Mouse (Mus musculus): ENCODE results near the gene Rbms1. TPM values are rescaled to one million over a fixed set of nuclear protein-coding genes. Genes with fewer than 3 reads are reported as not detected.
A peak's percentile ranks its signal among the peaks of the same experiment; 100 is the strongest.
"Not testable (repeated sequence)": the region's sequence is repeated elsewhere in the genome, so short reads cannot be mapped to it uniquely, and the experiment has no call there.

The Rbms1 gene
- total RNA-seq, 1 experiment from 2014 or later: 19.8 TPM

DNA sequence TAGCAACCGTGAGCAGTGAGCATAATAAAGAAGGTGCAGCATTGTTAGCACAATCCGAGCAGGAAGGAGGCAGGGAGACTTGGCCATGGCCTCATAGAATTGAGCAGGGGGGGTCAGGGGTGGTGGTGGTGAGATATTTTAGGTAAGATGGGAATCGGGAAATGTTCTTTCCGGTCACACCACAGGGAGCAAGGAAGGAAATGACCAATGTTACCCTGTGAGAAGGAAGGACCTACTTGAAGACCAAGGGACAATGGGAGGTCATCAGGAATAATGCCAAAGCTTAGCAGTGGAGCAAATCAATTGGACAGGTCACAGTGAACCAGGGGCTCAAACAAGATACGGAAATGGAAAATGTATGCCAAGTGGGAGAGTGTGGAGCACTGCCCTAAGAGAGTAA is 124.1 kb downstream of the Rbms1 start:
- no peak for ATAC-seq (replicated peaks in 1 of 2; ENCODE audit: insufficient read depth in 1 of 2, low FRiP score in 2 of 2, low TSS enrichment in 1 of 2, low read depth in 1 of 2, poor library complexity in 2 of 2, severe bottlenecking in 2 of 2)

DNA sequence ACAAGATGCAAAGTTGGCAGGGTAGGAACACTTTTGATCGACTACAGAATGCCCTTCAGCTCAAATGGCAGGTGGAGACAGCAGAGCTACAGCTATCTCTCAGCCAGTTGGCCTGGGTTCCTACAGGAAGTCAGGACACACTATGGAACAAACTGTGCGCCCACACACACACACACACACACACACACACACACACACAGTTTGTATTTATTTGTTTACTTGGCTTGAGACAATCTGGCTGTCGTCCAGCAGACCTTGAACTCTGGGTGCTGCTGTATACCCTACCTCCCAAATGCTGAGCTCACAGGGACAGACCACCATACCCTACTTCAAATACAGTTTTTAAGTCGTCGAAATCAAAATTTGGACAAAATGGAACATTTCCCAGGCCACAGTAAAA is 125.4 kb downstream of the Rbms1 start:
- no peak for ATAC-seq (replicated peaks in 1 of 2; ENCODE audit: insufficient read depth in 1 of 2, low FRiP score in 2 of 2, low TSS enrichment in 1 of 2, low read depth in 1 of 2, poor library complexity in 2 of 2, severe bottlenecking in 2 of 2)

DNA sequence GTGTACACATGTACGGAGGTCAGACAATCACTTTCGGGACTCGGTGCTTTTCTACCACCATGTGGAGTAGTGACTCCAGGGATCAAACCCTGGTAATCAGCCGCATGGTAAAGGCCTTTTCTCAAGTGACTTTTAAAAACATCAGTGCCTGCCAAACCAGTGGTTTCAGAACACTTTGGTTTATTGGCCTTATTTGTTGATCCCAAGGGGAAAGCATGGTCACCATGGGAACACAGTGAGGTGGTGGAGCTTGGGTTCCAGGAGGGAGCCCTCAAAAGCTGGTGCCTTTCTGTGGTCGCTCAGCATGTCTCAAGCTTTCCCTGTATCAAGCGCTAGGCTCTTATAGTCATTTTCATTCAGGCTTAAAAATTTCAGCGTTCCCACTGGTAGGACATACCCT is 126.8 kb downstream of the Rbms1 start:
- no peak for ATAC-seq (replicated peaks in 1 of 2; ENCODE audit: insufficient read depth in 1 of 2, low FRiP score in 2 of 2, low TSS enrichment in 1 of 2, low read depth in 1 of 2, poor library complexity in 2 of 2, severe bottlenecking in 2 of 2)

DNA sequence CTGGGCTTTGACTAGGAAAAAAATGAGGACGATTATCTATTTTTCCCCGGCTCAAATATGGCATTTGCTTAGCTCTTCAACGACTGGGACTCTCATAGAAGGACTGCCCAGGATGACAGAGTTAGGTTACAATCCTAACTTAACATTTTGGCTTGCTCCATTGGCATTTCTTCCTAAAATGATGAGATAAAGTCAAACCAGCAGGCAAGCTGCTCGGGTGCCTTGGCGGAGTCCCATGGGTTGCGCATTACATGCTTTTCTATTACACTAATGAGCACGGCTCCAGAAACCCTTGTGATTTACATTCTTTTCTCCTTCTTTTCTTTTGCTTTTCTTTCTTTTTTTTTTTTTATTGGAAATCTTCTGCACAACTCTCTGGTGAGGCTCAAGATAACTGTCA is 128.7 kb downstream of the Rbms1 start:
- no peak for ATAC-seq (replicated peaks in 1 of 2; ENCODE audit: insufficient read depth in 1 of 2, low FRiP score in 2 of 2, low TSS enrichment in 1 of 2, low read depth in 1 of 2, poor library complexity in 2 of 2, severe bottlenecking in 2 of 2)

DNA sequence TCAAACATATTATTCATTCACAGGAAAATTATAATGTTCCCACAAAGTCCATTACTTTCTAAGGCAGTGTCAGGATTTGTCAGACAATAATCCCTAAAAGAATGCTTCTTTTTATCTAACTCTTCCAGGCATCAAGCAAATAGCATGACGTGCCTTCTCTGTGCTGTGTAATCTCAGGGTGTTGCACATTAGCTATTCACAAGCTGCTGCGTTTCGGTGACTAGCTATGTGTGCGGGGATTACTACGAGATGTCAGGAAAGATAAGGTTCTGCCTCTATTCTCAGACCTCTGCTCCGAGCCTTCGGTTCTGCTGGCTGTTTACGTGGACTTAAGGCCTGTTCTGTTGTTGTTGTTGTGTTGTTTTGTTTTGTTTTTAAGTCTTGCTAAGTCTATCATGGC is 130.7 kb downstream of the Rbms1 start:
- no peak for ATAC-seq (replicated peaks in 1 of 2; ENCODE audit: insufficient read depth in 1 of 2, low FRiP score in 2 of 2, low TSS enrichment in 1 of 2, low read depth in 1 of 2, poor library complexity in 2 of 2, severe bottlenecking in 2 of 2)

DNA sequence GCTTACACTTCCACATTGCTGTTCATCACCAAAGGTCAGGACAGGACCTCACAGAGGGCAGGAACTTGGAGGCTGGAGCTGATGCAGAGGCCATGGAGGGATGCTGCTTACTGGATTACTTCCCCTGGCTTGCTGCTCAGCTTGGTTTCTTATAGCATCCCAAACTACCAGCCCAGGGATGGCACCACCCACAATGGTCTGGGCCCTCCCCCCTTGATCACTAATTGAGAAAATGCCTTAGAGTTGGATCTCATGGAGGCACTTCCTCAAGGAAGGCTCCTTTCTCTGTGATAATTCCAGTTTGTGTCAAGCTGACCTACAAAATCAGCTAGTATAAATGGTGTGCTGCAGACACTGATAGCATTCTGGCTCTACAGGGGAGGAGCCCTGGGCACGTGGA is 132.5 kb downstream of the Rbms1 start:
- ATAC-seq (replicated peaks in 1 of 2; ENCODE audit: insufficient read depth in 1 of 2, low FRiP score in 2 of 2, low TSS enrichment in 1 of 2, low read depth in 1 of 2, poor library complexity in 2 of 2, severe bottlenecking in 2 of 2): not testable (repeated sequence)

DNA sequence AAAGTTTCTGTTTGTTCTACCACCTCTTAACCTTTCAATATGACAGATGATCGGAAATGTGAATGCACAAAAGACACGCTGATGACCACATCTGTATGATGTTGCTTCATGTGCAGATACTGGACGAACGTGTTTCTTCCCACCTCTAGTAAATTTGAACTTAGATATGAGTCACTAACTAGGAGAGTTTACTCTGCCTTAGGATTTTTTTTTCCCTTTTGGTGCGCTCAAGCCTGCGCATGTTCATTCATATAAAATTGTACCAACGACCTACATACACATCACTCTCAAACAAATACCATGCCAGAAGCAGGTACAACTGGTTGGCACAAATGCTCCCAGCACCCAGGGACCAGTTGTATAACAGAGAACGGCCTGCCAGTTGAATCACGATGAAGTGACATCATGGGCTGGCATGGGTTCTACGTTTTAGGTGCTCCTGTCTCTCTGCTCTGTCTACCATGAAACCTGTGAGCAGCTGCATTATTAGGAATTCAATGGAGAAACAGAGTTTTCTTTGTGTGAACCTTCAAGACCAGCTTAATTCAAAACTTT is 134.0 kb downstream of the Rbms1 start:
- ATAC-seq (replicated peaks in 1 of 2; ENCODE audit: insufficient read depth in 1 of 2, low FRiP score in 2 of 2, low TSS enrichment in 1 of 2, low read depth in 1 of 2, poor library complexity in 2 of 2, severe bottlenecking in 2 of 2): no peak

DNA sequence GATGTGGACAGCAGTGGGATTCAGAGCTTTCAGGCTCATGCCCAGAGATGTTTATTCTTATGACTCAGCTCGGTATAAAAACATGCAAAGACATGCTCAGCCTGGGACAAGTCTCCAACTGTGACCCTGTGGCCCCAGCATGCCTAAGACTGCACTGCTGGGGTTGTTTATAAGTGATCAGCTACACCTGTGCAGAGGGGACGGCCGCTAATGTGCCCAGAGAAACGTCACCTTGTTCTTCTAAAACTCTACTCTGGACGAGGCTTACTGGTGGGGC is 135.9 kb downstream of the Rbms1 start:
- no peak for ATAC-seq (replicated peaks in 1 of 2; ENCODE audit: insufficient read depth in 1 of 2, low FRiP score in 2 of 2, low TSS enrichment in 1 of 2, low read depth in 1 of 2, poor library complexity in 2 of 2, severe bottlenecking in 2 of 2)

DNA sequence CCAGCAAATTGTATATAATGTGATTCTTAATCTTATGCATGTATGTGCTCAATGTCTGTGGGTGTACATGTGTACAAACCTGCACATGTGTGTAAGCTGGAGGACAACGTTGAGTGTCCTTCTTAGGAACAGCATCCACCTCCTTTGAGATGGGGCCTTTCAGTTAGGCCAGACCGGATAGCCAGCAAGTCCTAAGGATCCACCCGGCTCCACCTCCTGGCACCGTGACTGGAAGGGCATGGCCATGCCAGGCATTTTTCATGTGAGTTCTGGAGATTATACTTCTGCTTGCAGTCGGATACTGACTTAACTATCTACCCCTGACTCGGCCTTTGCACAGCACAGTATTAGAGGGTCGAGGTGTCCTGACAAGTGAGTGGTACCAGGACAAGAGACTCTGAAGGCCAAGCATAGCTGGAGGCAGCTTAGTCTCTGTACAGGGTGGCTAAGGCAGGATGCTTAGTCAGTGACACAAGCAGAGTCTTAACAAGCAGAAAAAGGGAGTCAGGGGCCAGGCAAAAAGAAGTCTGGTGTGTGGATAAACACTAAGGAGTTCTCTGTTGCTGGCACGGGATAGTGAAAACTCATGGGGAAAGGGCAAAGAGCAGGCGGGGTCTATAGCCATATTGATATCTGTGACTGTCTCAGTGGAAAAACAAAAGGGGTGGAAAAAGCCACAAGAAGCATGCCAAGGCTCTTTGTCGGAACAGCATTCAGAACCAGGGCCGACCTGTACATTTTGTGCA is 136.4 kb downstream of the Rbms1 start:
- ATAC-seq (replicated peaks in 1 of 2; ENCODE audit: insufficient read depth in 1 of 2, low FRiP score in 2 of 2, low TSS enrichment in 1 of 2, low read depth in 1 of 2, poor library complexity in 2 of 2, severe bottlenecking in 2 of 2): no peak

DNA sequence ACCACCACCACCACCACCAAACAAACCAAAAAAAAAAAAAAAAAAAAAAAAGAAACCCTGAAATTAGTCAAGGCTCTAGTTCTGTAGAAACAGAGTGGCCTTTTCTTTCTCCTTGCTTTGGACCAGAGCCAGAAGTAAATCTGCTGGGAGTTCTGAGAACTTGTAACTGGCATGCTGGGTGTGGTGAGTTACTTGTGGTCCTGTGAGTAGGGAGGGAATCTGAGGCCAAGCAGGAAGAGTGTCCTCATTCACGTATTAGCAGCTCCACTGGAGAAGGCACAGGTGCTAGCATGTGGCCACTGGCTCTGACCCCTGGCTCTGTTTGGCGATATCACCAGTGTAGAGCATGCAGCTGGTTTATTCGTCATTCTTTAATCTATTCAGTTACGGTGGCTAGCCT is 137.3 kb downstream of the Rbms1 start:
- ATAC-seq (replicated peaks in 1 of 2; ENCODE audit: insufficient read depth in 1 of 2, low FRiP score in 2 of 2, low TSS enrichment in 1 of 2, low read depth in 1 of 2, poor library complexity in 2 of 2, severe bottlenecking in 2 of 2): no peak

DNA sequence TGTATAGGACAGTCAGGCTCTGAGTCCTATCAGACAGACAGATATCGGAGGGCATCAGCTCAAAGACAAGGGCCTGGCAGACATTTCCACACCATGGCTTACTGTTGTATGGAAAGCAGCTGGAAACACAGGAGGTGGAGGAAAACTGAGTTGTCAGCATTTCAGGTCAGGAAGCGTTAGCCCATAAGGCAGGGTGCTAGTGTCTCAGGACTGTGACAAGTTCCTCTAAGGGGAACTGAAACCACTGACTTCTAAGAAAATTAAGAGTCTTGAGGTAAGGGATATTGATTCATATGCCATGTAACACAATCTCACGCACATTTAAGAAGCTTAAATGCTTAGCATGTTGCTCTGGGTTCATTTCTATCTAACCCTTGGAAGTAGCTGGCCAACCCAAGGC is 141.4 kb downstream of the Rbms1 start:
- ATAC-seq (replicated peaks in 1 of 2; ENCODE audit: insufficient read depth in 1 of 2, low FRiP score in 2 of 2, low TSS enrichment in 1 of 2, low read depth in 1 of 2, poor library complexity in 2 of 2, severe bottlenecking in 2 of 2): peak; percentile 59 to 64

DNA sequence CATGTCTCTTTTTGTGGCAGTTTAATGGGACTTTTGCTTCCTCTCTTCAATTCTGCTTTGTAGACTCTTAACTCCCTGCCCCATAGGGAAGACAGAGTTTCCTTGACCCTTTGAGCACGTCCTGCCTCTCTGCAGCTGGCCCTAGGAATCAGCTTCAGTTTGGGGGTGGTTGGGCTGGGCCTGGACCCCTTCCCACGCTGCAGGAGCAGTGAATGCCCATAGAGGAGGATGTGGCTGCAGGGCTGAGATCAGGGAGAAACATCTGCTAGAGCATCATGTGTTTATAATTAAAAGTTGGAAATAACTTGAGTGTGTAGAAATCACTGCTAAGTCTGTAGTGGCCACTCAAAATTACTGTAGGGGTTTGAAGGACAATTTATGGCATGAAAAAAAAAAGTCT is 144.4 kb downstream of the Rbms1 start:
- ATAC-seq (replicated peaks in 1 of 2; ENCODE audit: insufficient read depth in 1 of 2, low FRiP score in 2 of 2, low TSS enrichment in 1 of 2, low read depth in 1 of 2, poor library complexity in 2 of 2, severe bottlenecking in 2 of 2): no peak

DNA sequence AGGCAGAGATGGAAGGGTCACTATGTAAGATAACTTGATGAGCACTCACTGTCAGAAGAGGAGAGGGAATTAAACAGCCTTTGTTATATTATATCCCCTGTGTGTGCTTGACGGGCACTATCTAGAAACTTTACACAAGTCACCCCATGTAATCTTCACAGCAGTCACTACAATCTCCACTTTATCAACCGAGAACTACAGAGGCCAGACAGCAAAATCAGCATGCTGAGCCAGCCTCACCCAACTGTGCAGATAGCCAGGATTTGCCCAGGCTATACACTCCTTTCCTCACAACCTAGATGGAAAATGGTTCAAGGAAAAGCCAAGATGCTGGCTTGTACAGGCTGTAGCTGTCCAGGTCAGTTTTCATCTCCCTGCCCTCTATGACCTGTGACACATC is 146.7 kb downstream of the Rbms1 start:
- ATAC-seq (replicated peaks in 1 of 2; ENCODE audit: insufficient read depth in 1 of 2, low FRiP score in 2 of 2, low TSS enrichment in 1 of 2, low read depth in 1 of 2, poor library complexity in 2 of 2, severe bottlenecking in 2 of 2): no peak

DNA sequence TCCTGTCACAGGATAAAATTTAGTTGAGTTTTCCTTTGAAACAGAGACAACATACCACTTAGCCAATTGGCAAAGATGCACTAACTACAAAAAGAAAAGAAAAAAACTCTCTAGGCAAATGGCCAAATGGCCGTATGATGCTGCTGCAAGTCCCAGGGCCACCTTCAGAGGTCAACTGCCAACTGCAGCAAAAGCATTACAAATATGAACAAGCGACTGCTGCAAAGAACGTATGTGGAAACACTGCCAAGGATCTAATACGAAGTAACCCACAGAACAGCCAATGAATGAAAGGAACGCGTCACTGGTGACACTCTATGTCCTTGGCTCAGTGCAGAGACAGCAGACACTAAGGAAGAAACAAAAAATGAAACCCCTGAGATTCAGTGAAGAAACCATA is 148.2 kb downstream of the Rbms1 start:
- ATAC-seq (replicated peaks in 1 of 2; ENCODE audit: insufficient read depth in 1 of 2, low FRiP score in 2 of 2, low TSS enrichment in 1 of 2, low read depth in 1 of 2, poor library complexity in 2 of 2, severe bottlenecking in 2 of 2): no peak

DNA sequence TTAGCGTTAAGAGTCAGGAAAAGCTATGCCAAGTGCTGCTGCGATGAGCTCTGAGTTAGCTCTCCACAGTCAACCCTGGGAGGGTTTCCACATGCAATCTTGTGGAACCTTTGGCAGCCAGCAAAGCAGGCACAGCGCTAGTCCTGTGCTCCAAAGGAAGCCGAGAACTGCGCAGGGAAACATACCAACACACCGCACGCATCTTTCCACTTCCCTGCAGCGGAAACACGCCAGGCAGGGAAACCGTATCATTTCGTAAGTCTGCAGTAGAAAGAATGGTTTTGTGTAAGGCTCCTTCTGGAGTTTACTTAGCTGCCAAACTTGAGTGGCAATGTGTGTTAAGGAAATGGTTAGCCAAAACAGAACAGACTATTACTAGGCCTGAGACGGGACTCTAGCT is 150.0 kb downstream of the Rbms1 start:
- ATAC-seq (replicated peaks in 1 of 2; ENCODE audit: insufficient read depth in 1 of 2, low FRiP score in 2 of 2, low TSS enrichment in 1 of 2, low read depth in 1 of 2, poor library complexity in 2 of 2, severe bottlenecking in 2 of 2): no peak

DNA sequence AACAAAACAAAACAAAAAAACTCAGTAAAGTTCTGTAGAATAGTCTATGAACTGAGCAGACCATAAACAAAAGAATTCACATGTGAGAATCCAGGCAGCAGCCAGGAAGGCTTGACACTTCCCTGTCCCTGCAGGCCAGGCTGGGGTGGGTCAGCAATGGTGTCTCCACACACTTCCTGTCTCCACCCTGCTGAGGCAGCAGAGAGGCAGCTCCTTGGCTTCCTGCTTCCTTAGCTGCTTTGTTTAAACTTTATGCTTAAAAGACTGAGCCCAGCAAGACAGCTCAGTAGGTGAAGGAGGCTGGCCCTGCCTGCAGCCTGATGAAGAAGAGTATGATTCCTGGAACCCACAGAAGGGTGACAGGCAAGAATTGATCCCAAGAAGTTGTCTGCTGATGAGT is 152.4 kb downstream of the Rbms1 start:
- ATAC-seq (replicated peaks in 1 of 2; ENCODE audit: insufficient read depth in 1 of 2, low FRiP score in 2 of 2, low TSS enrichment in 1 of 2, low read depth in 1 of 2, poor library complexity in 2 of 2, severe bottlenecking in 2 of 2): peak; percentile 87 to 93

DNA sequence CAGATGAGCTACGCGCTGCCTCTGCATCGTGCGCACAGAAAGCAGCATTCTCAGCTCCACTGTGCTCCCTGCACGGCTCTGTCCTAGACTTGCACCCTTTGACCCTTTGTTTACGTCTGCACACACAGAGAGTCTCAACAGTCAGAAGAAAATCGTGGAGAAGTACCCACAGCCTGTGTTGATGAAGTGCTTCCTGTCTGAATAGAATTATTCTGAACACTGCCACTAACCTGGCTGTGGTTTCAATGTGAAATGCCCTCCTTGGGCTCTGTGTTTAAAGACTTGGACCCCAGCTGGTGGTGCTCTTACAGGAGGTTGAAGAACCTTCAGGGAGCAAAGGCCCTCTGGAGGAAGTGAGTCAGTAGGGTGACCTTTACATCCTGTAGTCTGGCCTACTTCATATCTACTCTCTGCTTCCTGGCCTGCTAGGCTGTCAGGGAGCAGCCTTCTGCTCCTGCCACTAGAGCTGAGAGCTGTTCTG is 153.5 kb downstream of the Rbms1 start:
- ATAC-seq (replicated peaks in 1 of 2; ENCODE audit: insufficient read depth in 1 of 2, low FRiP score in 2 of 2, low TSS enrichment in 1 of 2, low read depth in 1 of 2, poor library complexity in 2 of 2, severe bottlenecking in 2 of 2): peak; percentile 11 to 20; a peak in 1 of 4 replicates

DNA sequence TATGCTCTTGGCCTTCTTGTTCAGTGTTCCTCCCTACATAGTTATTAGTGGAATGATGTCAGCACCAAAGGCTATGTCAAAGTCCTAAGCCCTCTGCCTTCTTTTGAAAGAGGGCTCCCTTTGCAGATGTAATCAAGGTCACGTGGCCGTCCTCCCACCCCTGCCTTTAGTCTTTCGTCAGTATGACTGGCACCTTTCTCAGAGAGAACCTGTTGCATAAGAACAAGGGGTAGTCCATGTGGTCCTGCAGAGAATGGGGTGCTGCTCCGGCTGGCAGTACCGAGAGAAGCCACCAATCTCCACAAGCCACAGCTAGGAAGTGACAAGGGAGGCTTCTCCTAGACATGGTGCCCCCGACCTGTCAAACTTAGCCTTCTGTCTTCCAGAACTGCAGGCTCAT is 154.2 kb downstream of the Rbms1 start:
- ATAC-seq (replicated peaks in 1 of 2; ENCODE audit: insufficient read depth in 1 of 2, low FRiP score in 2 of 2, low TSS enrichment in 1 of 2, low read depth in 1 of 2, poor library complexity in 2 of 2, severe bottlenecking in 2 of 2): peak in 1 of 2 experiments; percentile 26; a peak in 1 of 4 replicates

Measured in hematopoietic stem cell, adult 5-6 weeks (primary cell).